ENCODE assay signal across 12 mouse cellular contexts in the genomic region with DNA sequence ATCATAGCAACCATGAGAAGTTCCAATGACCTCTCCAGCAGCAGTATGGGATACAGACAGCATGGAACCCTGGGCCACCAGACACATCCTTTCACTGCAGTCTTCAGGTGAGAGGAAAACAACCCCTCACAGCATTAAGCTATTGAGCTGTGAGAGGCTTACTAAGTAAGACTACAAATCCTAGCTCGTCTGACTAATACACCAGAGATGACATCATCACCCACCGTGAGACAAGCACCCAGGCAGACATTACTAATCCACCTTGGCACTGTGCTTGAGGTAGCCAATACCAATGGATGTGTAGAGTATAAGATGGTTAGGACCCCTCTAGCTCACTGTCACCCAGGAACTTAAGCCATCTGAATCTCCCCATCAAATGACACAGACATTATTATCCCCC.
"Had no signal": no experiment of that assay in that cellular context is flagged by ENCODE, and none has a peak within 500 bp of the region (broad histone marks: within the 10 kb centered on the region; RNA-seq: fewer than 3 reads in every experiment).

No protein-coding gene starts in this region.

- DNase-seq: kidney, adult 9 months; kidney, postnatal 25 days; layer of hippocampus, adult 9-11 months; liver; lung, adult 18-20 months; lung, postnatal 10 days; lung, postnatal 36 days; retina, postnatal 1 day; right cerebral cortex, postnatal 14 days; right cerebral cortex, postnatal 4 days; thymus, adult 2 months; thymus, postnatal 14 days had no signal
